Mouse (Mus musculus) adrenal gland (tissue): ENCODE measurements around the gene Prmt8.

Experiments
- intact Hi-C: fragments of 180-260 bp; cut with DNase I; formaldehyde crosslinking; loops from one replicate; pipeline ENCODE4 v1.15.1; 2025
- microRNA-seq, 2 experiments: library from miRNA; unstranded; fragments of <30 nt; microRNA quantifications; one replicate each; pipeline ENCODE4; 2019

The Prmt8 gene

DNA sequence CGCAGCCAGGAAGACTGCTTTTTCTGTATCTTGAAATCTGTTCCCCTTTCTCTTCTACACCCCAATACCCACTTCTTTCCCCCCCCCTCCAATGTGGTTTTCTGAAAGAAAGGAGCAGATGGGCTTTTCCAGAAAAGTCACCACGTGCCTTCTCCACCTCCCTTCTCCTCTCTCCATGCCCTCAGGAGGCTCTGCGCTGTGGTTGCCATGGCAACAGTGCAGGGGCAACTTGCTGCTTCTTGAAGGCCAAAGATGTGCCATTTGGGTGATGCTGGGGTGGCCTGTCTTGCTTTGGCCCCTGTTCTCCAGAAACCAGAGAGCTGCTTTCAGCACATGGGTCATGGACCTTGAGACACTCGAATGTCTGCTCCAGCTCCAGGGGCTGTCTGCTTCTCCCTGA, 100.0 kb downstream of the Prmt8 start:
- intact Hi-C loops = no loop called here

DNA sequence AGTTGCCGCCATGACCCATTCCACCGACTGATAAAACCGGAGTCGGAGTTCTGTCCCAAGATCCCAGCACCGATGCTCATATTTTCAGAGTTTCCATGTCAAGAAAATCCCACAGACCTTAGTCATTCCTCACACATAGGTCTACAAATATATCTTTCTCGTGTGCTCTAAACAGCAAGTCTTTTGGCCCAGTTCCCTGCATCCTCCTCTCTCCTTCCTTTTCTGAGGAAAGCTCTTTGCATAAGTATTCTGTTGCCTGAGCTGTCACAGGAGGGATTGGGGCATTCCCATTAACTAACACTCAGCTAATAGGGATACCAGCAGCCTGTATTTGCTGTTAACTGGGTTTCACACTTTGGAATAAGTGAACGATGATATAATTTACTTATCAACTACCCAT, 106.0 kb downstream of the Prmt8 start:
- intact Hi-C loops = no loop called here

DNA sequence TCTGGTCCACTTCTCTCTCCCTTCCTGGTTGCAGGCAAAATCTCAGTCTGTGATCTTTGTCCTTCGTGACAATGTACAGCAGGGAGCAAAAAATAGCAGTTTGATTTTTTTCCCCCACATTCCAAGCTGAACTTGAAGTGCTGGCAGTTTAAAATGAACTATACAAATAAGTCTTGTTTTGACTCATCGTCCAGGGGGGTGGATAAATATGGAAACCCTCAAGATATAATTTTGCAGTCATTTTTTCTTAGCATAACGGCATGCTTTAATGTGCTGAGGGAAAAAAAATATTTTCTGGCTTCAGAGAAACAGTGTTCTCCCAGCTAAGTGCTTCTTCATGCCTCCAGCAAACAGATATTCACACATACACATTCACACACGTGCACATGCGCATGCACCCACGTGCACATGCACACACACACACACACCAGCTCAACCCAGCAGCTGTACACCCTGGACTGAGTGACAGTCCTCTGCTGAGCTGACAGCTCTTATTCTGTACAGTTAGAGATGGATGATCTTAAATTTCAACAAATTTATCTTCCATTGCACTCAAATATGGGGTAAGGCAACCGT, 107.5 kb downstream of the Prmt8 start:
- intact Hi-C loops = no loop called here

DNA sequence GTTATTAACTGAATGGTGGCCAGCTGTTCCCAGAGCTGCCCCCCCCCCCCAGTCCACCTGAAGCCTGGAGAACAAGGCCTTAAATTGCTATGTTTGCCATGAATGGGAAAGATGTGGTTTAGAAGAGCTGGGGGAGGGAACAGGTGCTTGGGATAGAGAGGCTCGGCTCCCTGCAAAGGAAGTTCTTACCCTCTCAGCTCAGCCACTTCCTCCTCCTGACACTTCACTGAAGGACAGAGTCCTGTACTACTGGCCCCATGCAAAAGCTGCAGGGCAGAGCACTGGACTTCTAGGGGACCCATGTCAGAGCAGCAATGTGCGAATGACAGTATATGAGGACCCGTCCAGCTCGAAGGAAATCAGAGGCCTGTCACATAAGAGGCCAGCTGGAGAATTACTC, 109.3 kb downstream of the Prmt8 start:
- intact Hi-C loops = no loop called here

DNA sequence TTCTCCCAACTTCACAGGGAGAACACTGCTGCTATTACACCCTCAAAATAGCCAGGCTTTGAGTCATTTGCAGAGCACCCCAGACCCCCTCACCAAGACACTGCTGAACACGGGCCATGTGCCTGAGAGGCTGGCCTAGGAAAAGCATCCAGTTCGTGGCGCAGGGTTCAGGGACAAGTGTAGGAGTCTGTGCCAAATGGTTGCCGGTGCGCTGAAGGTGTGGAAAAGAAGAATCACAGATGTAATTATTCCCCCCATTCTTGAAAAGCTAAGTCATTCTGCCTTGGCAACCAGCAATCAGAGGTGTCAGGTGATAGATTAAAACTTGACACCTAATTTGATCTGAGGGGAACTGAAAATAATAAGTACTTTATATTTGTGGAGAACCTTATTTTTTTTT, 109.8 kb downstream of the Prmt8 start:
- intact Hi-C loops = no loop called here

DNA sequence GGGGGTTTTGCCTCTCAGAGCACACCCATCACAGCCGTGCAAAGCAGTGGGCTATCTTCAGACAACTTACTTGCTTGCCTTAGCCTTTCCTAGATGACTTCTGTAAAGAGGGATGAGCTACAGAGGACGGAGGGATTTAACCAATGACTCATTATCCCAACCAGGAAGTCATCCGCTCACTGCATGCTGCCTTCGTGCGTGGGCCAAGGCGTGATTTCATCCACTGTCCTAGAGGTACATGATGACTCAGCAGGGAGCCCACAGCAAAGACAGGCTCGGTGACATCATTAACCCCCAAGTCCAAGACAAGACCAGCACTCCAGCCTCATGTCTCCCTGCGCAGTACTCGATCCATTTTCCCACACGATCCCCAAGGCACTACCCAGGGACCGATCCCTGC, 112.1 kb downstream of the Prmt8 start:
- intact Hi-C loops = no loop called here

DNA sequence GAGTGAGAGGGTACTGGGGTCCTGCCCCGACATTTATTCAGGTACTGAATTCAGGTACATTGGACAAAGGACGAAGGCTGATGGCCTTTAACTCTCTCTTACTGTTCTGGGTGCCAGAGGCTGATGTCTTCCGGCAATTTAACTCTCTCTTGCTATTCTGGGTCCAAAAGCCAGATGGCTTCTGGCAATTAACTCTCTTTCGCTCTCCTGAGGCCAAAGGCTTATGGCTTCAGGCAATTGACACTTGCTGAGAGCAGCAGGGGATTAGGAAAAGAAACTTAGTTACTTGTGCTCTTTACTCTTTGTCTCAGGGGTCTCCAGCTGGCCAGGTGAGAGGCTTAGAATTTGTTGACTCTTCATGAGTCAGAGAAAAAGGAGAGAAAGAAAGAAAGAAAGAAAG, 113.3 kb downstream of the Prmt8 start:
- intact Hi-C loops = no loop called here

DNA sequence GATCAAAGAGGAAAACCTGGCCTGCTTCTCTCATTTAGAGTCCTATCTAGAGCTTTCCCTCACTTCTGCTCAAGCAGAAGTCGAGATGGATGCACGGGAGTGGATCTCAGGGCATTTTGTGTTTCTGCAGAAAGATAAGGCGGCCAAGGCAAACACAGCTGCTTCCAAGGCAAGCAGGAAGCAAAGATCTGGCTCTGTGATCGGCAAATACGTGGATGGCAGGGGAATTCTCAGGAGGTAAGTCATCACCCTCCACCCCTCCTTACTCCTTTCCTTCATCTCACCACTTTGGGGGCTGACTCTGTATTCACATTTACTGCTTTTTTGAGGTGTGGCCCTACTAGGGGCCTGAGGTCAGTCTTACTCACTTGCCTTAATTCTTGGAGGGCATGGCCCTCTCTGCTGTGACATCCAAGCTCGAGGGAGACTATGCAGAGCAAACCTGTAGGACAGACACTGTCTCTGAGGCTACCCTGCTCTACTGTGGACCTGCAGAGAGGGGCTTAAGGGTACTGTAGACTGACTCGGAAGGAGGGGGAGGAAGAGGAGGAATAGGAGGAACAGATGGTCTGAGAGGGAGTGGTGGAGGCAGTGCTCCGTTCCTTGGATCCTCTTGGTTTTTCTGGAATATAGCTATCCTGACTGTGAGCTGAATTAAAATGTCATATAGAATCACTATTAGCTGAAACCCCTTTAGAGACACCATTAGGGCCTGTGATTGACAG, 128.0 kb downstream of the Prmt8 start:
- intact Hi-C loops = no loop called here

Small RNA genes lying within 50 kb of the gene (microRNA-seq; reads per million reads assigned to microRNA genes)
- gene Mir7233 = 0 reads per million in 2 experiments
